Mouse (Mus musculus): ENCODE data around the gene Mdfi.

- no peak for TF ChIP-seq CTCF (IDR thresholded peaks at IDR 0.05; ENCODE audit: extremely low read depth, insufficient read depth, low read length)
- TF ChIP-seq POLR2A (IDR thresholded peaks at IDR 0.05; ENCODE audit: extremely low read depth, insufficient read depth, low read length): no peak
Observed at GRCm38 (mm10) chr17:47815446-47815845, 19.0 kb downstream of the Mdfi start.

All from cortical plate, adult 2 months (tissue).